Mouse (Mus musculus): Measurements from ENCODE around the gene Pdpn. TPM values are rescaled to one million over a fixed set of nuclear protein-coding genes. Genes with fewer than 3 reads are reported as not detected.

Pdpn gene
- polyA plus RNA-seq, 1 experiment, result 179 TPM

DNA sequence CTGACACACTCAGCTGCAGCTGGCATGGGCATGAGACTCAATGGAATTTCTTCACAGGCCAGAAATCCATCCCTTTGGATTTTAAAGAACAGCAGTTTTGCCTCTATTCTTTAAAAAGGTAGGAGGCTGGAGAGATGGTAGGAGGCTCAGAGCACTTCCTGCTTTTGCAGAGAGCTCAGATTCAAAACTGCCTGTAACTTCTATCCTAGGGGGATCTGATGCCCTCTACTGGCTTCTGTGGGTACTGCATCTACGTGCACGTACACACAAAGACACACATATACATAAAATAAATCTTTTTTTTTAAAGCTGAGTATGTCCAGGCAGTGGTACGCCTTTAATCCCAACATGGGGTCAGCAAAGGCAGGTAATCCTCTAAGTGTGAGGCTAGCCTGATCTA is 19.2 kb downstream of the Pdpn start:
- Histone ChIP-seq H3K27me3 (ENCODE audit: control insufficient read depth, insufficient read depth, low read length, poor library complexity, severe bottlenecking) (no peaks in the 10 kb centered on the region), H3K27ac (ENCODE audit: insufficient read depth, low read length) (no peak overlapping the region), H3K4me3 (ENCODE audit: low read depth, low read length) (no peak overlapping the region), H3K9me3 (replicated peaks; ENCODE audit: control insufficient read depth, insufficient read depth, low read length, poor library complexity, severe bottlenecking) (no peaks in the 10 kb centered on the region), H3K36me3 (ENCODE audit: control insufficient read depth, insufficient read depth, low read length, poor library complexity, severe bottlenecking) (peaks cover 8% of the 10 kb centered on the region; the same call in 1 of the 2 replicates), H3K4me1 (ENCODE audit: control insufficient read depth, insufficient read depth, low read length) (peaks cover 3% of the 10 kb centered on the region), H3K9ac (ENCODE audit: low read depth, poor library complexity, severe bottlenecking) (no peak overlapping the region)
- no peak for TF ChIP-seq EP300 (IDR thresholded peaks at IDR 0.05; ENCODE audit: insufficient read depth, low read depth, low read length)
- no peak for TF ChIP-seq POLR2A (IDR thresholded peaks at IDR 0.05; ENCODE audit: insufficient read depth, low read length)
- no peak for TF ChIP-seq CTCF (IDR thresholded peaks at IDR 0.05; ENCODE audit: low read depth, low read length)

DNA sequence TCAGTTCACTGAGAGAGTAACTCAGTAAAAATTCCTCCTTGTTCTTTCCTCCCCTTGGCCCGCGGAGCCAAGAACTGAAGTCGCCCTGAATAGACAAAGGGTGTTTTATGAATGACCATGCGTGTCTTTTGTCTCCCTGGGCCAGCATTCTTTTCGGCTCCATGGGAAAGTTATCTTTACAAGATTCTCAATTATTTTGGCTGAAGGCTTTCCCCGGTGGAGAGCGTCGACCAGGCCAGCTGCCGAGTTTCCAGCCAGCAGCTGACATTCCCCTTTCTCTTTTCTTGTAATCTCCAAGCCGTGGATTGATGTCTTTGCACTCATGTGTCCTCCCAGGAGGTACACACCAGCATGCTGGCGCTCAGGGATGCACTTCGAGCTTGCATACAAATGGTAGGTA is 19.7 kb downstream of the Pdpn start:
- H3K4me1 ChIP-seq (ENCODE audit: control insufficient read depth, insufficient read depth, low read length), result peaks cover 2% of the 10 kb centered on the region
- H3K27me3 ChIP-seq (ENCODE audit: control insufficient read depth, insufficient read depth, low read length, poor library complexity, severe bottlenecking), result no peaks in the 10 kb centered on the region
- H3K27ac ChIP-seq (ENCODE audit: insufficient read depth, low read length), result no peak overlapping the region
- H3K9ac ChIP-seq (ENCODE audit: low read depth, poor library complexity, severe bottlenecking), result no peak overlapping the region
- no peak overlapping the region for H3K4me3 ChIP-seq (ENCODE audit: low read depth, low read length)
- peaks cover 13% of the 10 kb centered on the region; the same call in 1 of the 2 replicates for H3K36me3 ChIP-seq (ENCODE audit: control insufficient read depth, insufficient read depth, low read length, poor library complexity, severe bottlenecking)
- H3K9me3 ChIP-seq (replicated peaks; ENCODE audit: control insufficient read depth, insufficient read depth, low read length, poor library complexity, severe bottlenecking), result no peaks in the 10 kb centered on the region
- no peak for TF ChIP-seq POLR2A (IDR thresholded peaks at IDR 0.05; ENCODE audit: insufficient read depth, low read length)
- no peak for TF ChIP-seq CTCF (IDR thresholded peaks at IDR 0.05; ENCODE audit: low read depth, low read length)
- TF ChIP-seq EP300 (IDR thresholded peaks at IDR 0.05; ENCODE audit: insufficient read depth, low read depth, low read length), result no peak

DNA sequence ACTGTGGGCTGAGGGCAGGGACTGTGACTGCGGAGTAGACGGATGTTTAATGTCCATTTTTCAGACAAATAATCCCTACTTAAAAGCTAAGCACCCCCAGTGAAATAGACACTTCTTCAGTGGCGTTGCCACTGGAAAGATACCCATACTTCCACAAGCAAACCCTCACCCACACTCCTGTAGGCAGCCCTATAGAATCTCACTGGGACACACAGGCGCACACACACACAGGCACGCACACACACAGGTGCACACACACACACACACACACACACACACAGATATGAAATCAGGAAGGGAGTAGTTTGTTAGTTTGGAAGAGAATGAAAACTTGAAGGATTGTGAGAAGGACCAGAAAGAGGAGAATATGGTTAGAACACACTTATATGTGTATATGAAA is 20.3 kb downstream of the Pdpn start:
- TF ChIP-seq EP300 (IDR thresholded peaks at IDR 0.05; ENCODE audit: insufficient read depth, low read depth, low read length) (no peak), POLR2A (IDR thresholded peaks at IDR 0.05; ENCODE audit: insufficient read depth, low read length) (no peak), CTCF (IDR thresholded peaks at IDR 0.05; ENCODE audit: low read depth, low read length) (no peak)
- Histone ChIP-seq H3K27me3 (ENCODE audit: control insufficient read depth, insufficient read depth, low read length, poor library complexity, severe bottlenecking) (no peaks in the 10 kb centered on the region), H3K27ac (ENCODE audit: insufficient read depth, low read length) (no peak overlapping the region), H3K9ac (ENCODE audit: low read depth, poor library complexity, severe bottlenecking) (no peak overlapping the region), H3K4me3 (ENCODE audit: low read depth, low read length) (no peak overlapping the region), H3K4me1 (ENCODE audit: control insufficient read depth, insufficient read depth, low read length) (peaks cover 2% of the 10 kb centered on the region), H3K9me3 (replicated peaks; ENCODE audit: control insufficient read depth, insufficient read depth, low read length, poor library complexity, severe bottlenecking) (no peaks in the 10 kb centered on the region), H3K36me3 (ENCODE audit: control insufficient read depth, insufficient read depth, low read length, poor library complexity, severe bottlenecking) (peaks cover 15% of the 10 kb centered on the region; the same call in 1 of the 2 replicates)

DNA sequence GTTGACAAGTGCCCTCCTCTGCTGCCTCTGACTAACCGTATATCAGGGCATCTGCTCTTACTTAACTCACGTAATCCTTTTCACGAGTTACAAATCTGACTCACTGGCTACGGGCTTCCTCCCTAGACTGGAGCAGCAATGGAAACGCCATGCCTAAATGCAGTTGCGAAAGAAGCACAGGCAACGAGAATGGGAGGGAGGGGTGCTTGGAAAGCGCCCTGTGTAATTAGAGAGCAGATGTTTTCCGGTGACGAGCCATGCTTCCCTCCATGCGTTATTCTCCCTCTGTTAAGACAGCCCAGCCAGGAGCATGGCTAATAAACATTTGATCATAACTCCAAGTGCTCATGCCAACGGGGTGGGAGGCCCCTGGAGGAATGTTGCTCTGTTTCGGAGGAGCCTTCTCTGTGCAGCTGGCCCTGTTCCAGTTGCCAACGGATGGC is 20.9 kb downstream of the Pdpn start:
- peaks cover 15% of the 10 kb centered on the region; the same call in 1 of the 2 replicates for H3K36me3 ChIP-seq (ENCODE audit: control insufficient read depth, insufficient read depth, low read length, poor library complexity, severe bottlenecking)
- TF ChIP-seq EP300 (IDR thresholded peaks at IDR 0.05; ENCODE audit: insufficient read depth, low read depth, low read length) (no peak), CTCF (IDR thresholded peaks at IDR 0.05; ENCODE audit: low read depth, low read length) (no peak), POLR2A (IDR thresholded peaks at IDR 0.05; ENCODE audit: insufficient read depth, low read length) (no peak)
- H3K27ac ChIP-seq (ENCODE audit: insufficient read depth, low read length), result no peak overlapping the region
- peaks cover 2% of the 10 kb centered on the region for H3K4me1 ChIP-seq (ENCODE audit: control insufficient read depth, insufficient read depth, low read length)
- H3K27me3 ChIP-seq (ENCODE audit: control insufficient read depth, insufficient read depth, low read length, poor library complexity, severe bottlenecking), result no peaks in the 10 kb centered on the region
- H3K4me3 ChIP-seq (ENCODE audit: low read depth, low read length), result no peak overlapping the region
- no peaks in the 10 kb centered on the region for H3K9me3 ChIP-seq (replicated peaks; ENCODE audit: control insufficient read depth, insufficient read depth, low read length, poor library complexity, severe bottlenecking)
- H3K9ac ChIP-seq (ENCODE audit: low read depth, poor library complexity, severe bottlenecking), result no peak overlapping the region

DNA sequence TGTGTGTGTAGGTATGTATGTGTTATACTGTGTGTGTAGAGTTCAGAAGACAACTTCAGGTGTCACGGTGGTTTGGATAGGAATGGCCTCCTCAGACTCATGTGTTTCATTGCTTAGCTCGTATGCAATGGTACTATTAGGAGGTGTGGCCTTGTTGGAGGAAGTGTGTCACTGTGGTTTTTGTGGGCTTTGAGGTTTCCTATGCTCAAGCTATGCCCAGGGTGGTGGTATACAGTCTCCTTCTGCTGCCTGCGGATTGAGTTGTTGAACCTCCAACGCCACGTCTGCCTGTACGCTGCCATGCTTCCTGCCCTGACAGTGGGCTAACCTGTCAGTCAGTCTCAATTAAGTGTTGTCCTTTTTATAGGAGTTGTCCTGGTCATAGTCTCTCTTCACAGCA is 22.0 kb downstream of the Pdpn start:
- H3K9ac ChIP-seq (ENCODE audit: low read depth, poor library complexity, severe bottlenecking), result no peak overlapping the region
- peaks cover 2% of the 10 kb centered on the region for H3K4me1 ChIP-seq (ENCODE audit: control insufficient read depth, insufficient read depth, low read length)
- H3K36me3 ChIP-seq (ENCODE audit: control insufficient read depth, insufficient read depth, low read length, poor library complexity, severe bottlenecking), result peaks cover 23% of the 10 kb centered on the region
- no peak overlapping the region for H3K4me3 ChIP-seq (ENCODE audit: low read depth, low read length)
- no peaks in the 10 kb centered on the region for H3K27me3 ChIP-seq (ENCODE audit: control insufficient read depth, insufficient read depth, low read length, poor library complexity, severe bottlenecking)
- H3K27ac ChIP-seq (ENCODE audit: insufficient read depth, low read length), result no peak overlapping the region
- no peaks in the 10 kb centered on the region for H3K9me3 ChIP-seq (replicated peaks; ENCODE audit: control insufficient read depth, insufficient read depth, low read length, poor library complexity, severe bottlenecking)
- TF ChIP-seq CTCF (IDR thresholded peaks at IDR 0.05; ENCODE audit: low read depth, low read length) (no peak), EP300 (IDR thresholded peaks at IDR 0.05; ENCODE audit: insufficient read depth, low read depth, low read length) (no peak), POLR2A (IDR thresholded peaks at IDR 0.05; ENCODE audit: insufficient read depth, low read length) (no peak)

DNA sequence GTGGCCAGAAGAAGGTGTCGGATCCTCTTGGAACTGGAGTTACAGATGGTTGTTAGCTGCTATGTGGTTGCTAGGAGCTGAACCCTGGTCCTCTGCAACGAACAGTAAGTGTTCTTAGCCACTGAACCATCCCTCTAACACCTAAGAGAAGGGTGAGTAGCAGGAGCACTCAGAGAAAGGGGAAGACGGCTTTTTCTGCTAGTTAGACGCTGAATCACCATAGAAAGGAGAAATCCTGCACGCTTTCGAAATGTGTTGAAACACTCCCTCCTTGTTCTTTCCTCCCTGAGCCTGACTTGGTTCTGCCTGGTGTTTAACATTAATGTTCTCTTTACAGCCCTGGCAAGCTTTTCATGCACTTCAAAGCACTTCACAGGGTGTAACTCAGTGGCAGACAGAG is 27.8 kb downstream of the Pdpn start:
- Histone ChIP-seq H3K4me3 (ENCODE audit: low read depth, low read length) (no peak overlapping the region), H3K36me3 (ENCODE audit: control insufficient read depth, insufficient read depth, low read length, poor library complexity, severe bottlenecking) (peaks cover 42% of the 10 kb centered on the region), H3K27me3 (ENCODE audit: control insufficient read depth, insufficient read depth, low read length, poor library complexity, severe bottlenecking) (no peaks in the 10 kb centered on the region), H3K27ac (ENCODE audit: insufficient read depth, low read length) (no peak overlapping the region), H3K4me1 (ENCODE audit: control insufficient read depth, insufficient read depth, low read length) (no peaks in the 10 kb centered on the region), H3K9ac (ENCODE audit: low read depth, poor library complexity, severe bottlenecking) (no peak overlapping the region), H3K9me3 (replicated peaks; ENCODE audit: control insufficient read depth, insufficient read depth, low read length, poor library complexity, severe bottlenecking) (no peaks in the 10 kb centered on the region)
- TF ChIP-seq EP300 (IDR thresholded peaks at IDR 0.05; ENCODE audit: insufficient read depth, low read depth, low read length), result no peak
- no peak for TF ChIP-seq CTCF (IDR thresholded peaks at IDR 0.05; ENCODE audit: low read depth, low read length)
- no peak for TF ChIP-seq POLR2A (IDR thresholded peaks at IDR 0.05; ENCODE audit: insufficient read depth, low read length)
